21 mouse cellular contexts compared by ENCODE assay signal in genomic region chr6:111813982-111814603, GRCm38 (mm10).
DNase-seq lines count a peak whose midpoint lies in the region; ATAC-seq and TF ChIP-seq lines count a peak whose summit lies in the region.
"Had no signal": no experiment of that assay in that cellular context is flagged by ENCODE, and none has a peak within 500 bp of the region (broad histone marks: within the 10 kb centered on the region; RNA-seq: fewer than 3 reads in every experiment).

No protein-coding gene starts in this region.

- no peak overlapping the region for H3K9ac ChIP-seq in midbrain, embryonic 15.5 days
- H3K9ac ChIP-seq: embryonic facial prominence, embryonic 13.5 days; heart, embryonic 15.5 days; hindbrain, embryonic 15.5 days; intestine, embryonic 15.5 days; kidney, embryonic 15.5 days; liver, embryonic 14.5 days had no signal

- H3K27me3 ChIP-seq in midbrain, embryonic 15.5 days (replicated peaks), result no peaks in the 10 kb centered on the region
- H3K27me3 ChIP-seq: embryonic facial prominence, embryonic 13.5 days; heart, embryonic 15.5 days; hindbrain, embryonic 15.5 days; intestine, embryonic 15.5 days; kidney, embryonic 15.5 days had no signal

- no peaks in the 10 kb centered on the region for H3K36me3 ChIP-seq in midbrain, embryonic 15.5 days (replicated peaks)
- H3K36me3 ChIP-seq: embryonic facial prominence, embryonic 13.5 days; heart, embryonic 15.5 days; hindbrain, embryonic 15.5 days; intestine, embryonic 15.5 days; kidney, embryonic 15.5 days had no signal

- TF ChIP-seq CTCF in layer of hippocampus, adult 2 months (conservative IDR thresholded peaks at IDR 0.05), result no peak

- 51% methylated on average over 7 of the region's 7 CpGs for WGBS in midbrain, embryonic 15.5 days

- no peak for DNase-seq in layer of hippocampus, adult 2 months (ENCODE audit: low spot score in 2 of 2)
- DNase-seq in layer of hippocampus, adult 11-12 months (ENCODE audit: low spot score), result no peak
- peak; percentile 10 for DNase-seq in R1 (ENCODE audit: low read depth, low spot score)
- DNase-seq in brain, adult 2 months (ENCODE audit: low read depth, low spot score), result peak; percentile 56
- no peak for DNase-seq in spleen, postnatal 4 days (ENCODE audit: low spot score in 2 of 2)
- no peak for DNase-seq in cerebellum, adult 9-11 months
- DNase-seq: adrenal gland, postnatal 10 days; cerebellum, adult 11 months; cerebellum, postnatal 25 days; gastrocnemius, postnatal 25 days; heart, postnatal 4 days; right cerebral cortex, postnatal 4 days; thymus, postnatal 14 days had no signal

- no peaks in the 10 kb centered on the region; the same call in 1 of the 2 replicates for H3K9me3 ChIP-seq in midbrain, embryonic 15.5 days
- H3K9me3 ChIP-seq: embryonic facial prominence, embryonic 13.5 days; heart, embryonic 15.5 days; intestine, embryonic 15.5 days; kidney, embryonic 15.5 days had no signal

- H3K4me1 ChIP-seq in midbrain, embryonic 15.5 days, result peaks cover 10% of the 10 kb centered on the region; the same call in 1 of the 2 replicates
- H3K4me1 ChIP-seq: embryonic facial prominence, embryonic 13.5 days; heart, embryonic 15.5 days; hindbrain, embryonic 15.5 days; intestine, embryonic 15.5 days; kidney, embryonic 15.5 days had no signal

- H3K4me2 ChIP-seq in midbrain, embryonic 15.5 days, result no peak overlapping the region
- H3K4me2 ChIP-seq: embryonic facial prominence, embryonic 13.5 days; heart, embryonic 15.5 days; hindbrain, embryonic 15.5 days; intestine, embryonic 15.5 days; kidney, embryonic 15.5 days had no signal

- peak overlapping the region; percentile 87 for H3K27ac ChIP-seq in layer of hippocampus, adult 2 months
- peak overlapping the region; percentile 26 for H3K27ac ChIP-seq in midbrain, embryonic 15.5 days
- H3K27ac ChIP-seq: embryonic facial prominence, embryonic 13.5 days; heart, embryonic 15.5 days; hindbrain, embryonic 15.5 days; intestine, embryonic 15.5 days; kidney, embryonic 15.5 days; liver, embryonic 14.5 days had no signal

- peak; percentile 96 for ATAC-seq in midbrain, embryonic 15.5 days (replicated peaks)
- ATAC-seq: activated CD4-positive, CD25-positive, alpha-beta regulatory T cell, adult 4 months; intestine, embryonic 15.5 days had no signal

- no peak overlapping the region for H3K4me3 ChIP-seq in layer of hippocampus, adult 2 months
- no peak overlapping the region for H3K4me3 ChIP-seq in midbrain, embryonic 15.5 days
- H3K4me3 ChIP-seq: embryonic facial prominence, embryonic 13.5 days; heart, embryonic 15.5 days; hindbrain, embryonic 15.5 days; intestine, embryonic 15.5 days; kidney, embryonic 15.5 days had no signal

Comparison
In these comparisons a context has a peak if more than half of its experiments do, and no peak if none do; other contexts are left out.
1. DNase-seq: peak in R1 (single experiment) and brain, adult 2 months (single experiment); none in layer of hippocampus, adult 2 months (0 of 2), layer of hippocampus, adult 11-12 months (single experiment), spleen, postnatal 4 days (0 of 2) and cerebellum, adult 9-11 months (single experiment).